Mouse (Mus musculus) E14TG2a.4 (cell line): ENCODE measurements around the gene Syn3.

Experiments
- CTCF ChIP-seq: conservative IDR thresholded peaks from 2 replicates; pipeline ENCODE4 v1.5.1; 2014; ENCODE audit warnings: low read length
- POU5F1 ChIP-seq: IDR thresholded peaks from 2 replicates; pipeline ENCODE4 v1.6.1; 2014; ENCODE audit warnings: low read length, borderline replicate concordance

DNA sequence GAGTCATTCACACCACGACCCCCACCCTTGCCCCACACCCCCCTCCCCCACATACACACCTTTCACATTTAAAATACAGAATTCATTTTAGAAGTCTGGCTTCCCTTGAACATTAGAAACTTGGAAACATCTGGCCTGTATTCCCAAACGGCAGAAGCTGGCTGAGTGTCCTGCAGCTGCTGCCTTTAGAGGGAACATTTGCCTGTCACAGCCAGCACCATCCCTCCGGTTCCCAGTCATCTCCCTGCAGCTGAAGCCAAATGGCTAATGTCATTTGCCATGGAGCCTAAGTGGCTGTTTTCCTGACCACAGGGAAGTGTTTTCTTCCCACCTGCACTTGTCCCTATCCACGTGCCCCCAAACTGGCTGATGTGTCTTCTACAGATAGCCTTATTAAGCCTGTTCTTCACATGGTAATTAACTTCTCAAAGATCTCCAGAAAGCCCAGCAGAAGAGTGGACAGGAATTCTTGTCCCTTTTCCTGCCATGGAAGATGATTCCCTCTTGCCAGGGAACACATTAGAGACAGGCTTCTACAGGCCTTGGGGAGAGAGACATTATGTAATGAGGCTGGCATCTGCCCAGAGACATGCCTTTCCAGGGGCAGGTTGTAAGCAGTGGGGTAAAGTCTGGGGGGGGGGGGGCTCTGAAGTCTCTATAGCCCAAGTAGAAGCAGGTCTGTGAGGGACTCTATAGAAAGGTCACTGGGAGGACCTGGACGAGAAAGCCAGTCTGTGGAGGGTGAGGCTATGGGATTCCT, 43.2 kb downstream of the Syn3 start:
- TF ChIP-seq CTCF, result no peak
- no peak for TF ChIP-seq POU5F1
